Mouse (Mus musculus) liver, embryonic 12.5 days (tissue): Measurements from ENCODE around the gene Cbx7. TPM values are rescaled to one million over a fixed set of nuclear protein-coding genes. Genes with fewer than 3 reads are reported as not detected.

ENCODE experiments used
- ATAC-seq: fragments of 200-750 bp; cut with Nextera tagmentation; 2 replicates; pipeline ENCODE4 v1.8.0; 2017; ENCODE audit warnings: moderate number of reproducible peaks, mild to moderate bottlenecking, moderate library complexity
- H3K27ac ChIP-seq: fragments of 300-500 bp; sonication (generic); 2 replicates; pipeline ENCODE4 v1.5.1; 2016; ENCODE audit warnings: mild to moderate bottlenecking
- H3K27me3 ChIP-seq: fragments of 300-500 bp; sonication (generic); replicated peaks from 2 replicates; pipeline ENCODE4 v1.6.1; 2016; ENCODE audit warnings: mild to moderate bottlenecking, moderate library complexity
- H3K36me3 ChIP-seq: fragments of 300-500 bp; sonication (generic); 2 replicates; pipeline ENCODE4 v1.6.1; 2016; ENCODE audit warnings: mild to moderate bottlenecking, moderate library complexity
- H3K4me1 ChIP-seq: fragments of 300-500 bp; sonication (generic); 2 replicates; pipeline ENCODE4 v1.6.1; 2016
- H3K4me2 ChIP-seq: fragments of 300-500 bp; sonication (generic); 2 replicates; pipeline ENCODE4 v1.6.1; 2016; ENCODE audit warnings: mild to moderate bottlenecking, moderate library complexity
- H3K4me3 ChIP-seq: fragments of 300-500 bp; sonication (generic); 2 replicates; pipeline ENCODE4 v1.5.1; 2016; ENCODE audit warnings: mild to moderate bottlenecking, moderate library complexity
- H3K9ac ChIP-seq: fragments of 300-500 bp; sonication (generic); 2 replicates; pipeline ENCODE4 v1.6.1; 2016; ENCODE audit warnings: mild to moderate bottlenecking, moderate library complexity
- H3K9me3 ChIP-seq: fragments of 300-500 bp; sonication (generic); replicated peaks from 2 replicates; pipeline ENCODE4 v1.6.1; 2016; ENCODE audit warnings: mild to moderate bottlenecking, moderate library complexity
- WGBS: fragments of 180-500 bp; shearing (Covaris S2); methylation state at CpG from one replicate; pipeline ENCODE4 v1.1.7; 2016; ENCODE audit not compliant: insufficient replicate concordance; 5-methylcytosine and 5-hydroxymethylcytosine counted together
- polyA plus RNA-seq: library from polyadenylated mRNA; unstranded; fragments of >200 nt; fragmentation: Nextera tagmentation; extraction: Ambion mirVana; gene quantifications from 2 replicates; pipeline ENCODE4 v1.2.1, GENCODE M21; 2016

The Cbx7 gene
- polyA plus RNA-seq, result 1.8 and 2.0 TPM in 2 replicates

DNA sequence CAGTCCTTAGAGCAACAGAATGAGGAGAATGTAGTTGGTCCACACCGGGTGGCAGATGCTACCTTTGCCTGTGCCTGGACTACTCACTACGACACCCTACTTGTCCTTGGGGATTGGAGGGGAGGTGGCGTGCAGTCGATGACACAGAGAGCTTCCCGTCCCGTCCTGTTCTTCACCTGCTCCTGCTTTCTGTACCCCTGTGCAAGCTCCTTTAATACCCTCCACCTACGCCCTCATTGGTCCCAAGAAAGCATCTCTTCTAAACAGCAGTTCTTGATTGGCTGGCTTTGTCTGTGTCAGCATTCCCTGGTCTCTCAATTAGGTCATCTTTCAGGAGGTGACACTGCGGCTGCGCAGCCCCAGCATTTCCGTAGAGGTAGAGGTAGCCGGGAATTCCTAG, at the start of gene Cbx7:
Cbx7 (minus strand) TSS at position 180 of the 400 bp plus-strand sequence.
- ATAC-seq, result no peak
- 81% methylated on average over 11 of the region's 11 CpGs for WGBS

DNA sequence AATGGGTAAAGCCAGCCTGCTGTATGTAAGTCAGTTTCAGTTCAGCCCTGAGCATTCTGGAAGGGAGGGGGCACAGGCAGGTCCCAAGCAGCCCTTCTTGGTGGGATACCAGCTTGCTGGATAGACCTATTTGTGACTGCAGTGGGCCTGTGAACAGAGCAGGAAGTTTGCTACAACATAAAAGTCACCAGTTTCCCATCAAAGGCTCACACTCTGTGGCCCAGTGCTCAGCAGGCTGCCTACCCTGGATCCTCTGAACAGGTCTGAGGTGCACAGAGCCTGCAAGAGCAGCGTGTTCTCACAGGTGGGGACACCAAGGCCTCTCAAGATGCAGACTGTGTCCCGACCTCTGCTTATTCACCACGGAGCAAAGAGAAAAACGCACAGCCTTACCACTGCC, 49.6 kb upstream of the Cbx7 start:
- 69% methylated on average over 4 of the region's 4 CpGs for WGBS
- H3K36me3 ChIP-seq, result no peaks in the 10 kb centered on the region
- H3K9me3 ChIP-seq, result no peaks in the 10 kb centered on the region

More for the DNA sequence above, at the start of gene Cbx7:
- H3K9me3 ChIP-seq, result no peaks in the 10 kb centered on the region
- H3K4me2 ChIP-seq, result no peak within 1 kb of the TSS
- H3K4me3 ChIP-seq, result no peak within 1 kb of the TSS
- no peak within 1 kb of the TSS for H3K9ac ChIP-seq
- no peak within 1 kb of the TSS for H3K27ac ChIP-seq
- no peaks in the 10 kb centered on the region for H3K27me3 ChIP-seq
- H3K4me1 ChIP-seq, result no peaks in the 10 kb centered on the region
- H3K36me3 ChIP-seq, result no peaks in the 10 kb centered on the region

GRCm38 (mm10) chr15:80019625-80020024, 48.7 kb upstream of the Cbx7 start:
- ATAC-seq, result no peak
- no peak overlapping the region for H3K4me2 ChIP-seq
- peaks cover 43% of the 10 kb centered on the region for H3K27me3 ChIP-seq
- H3K9ac ChIP-seq, result no peak overlapping the region
- 50% methylated on average over 4 of the region's 4 CpGs for WGBS
- H3K4me1 ChIP-seq, result peaks cover 22% of the 10 kb centered on the region
- H3K9me3 ChIP-seq, result no peaks in the 10 kb centered on the region
- H3K36me3 ChIP-seq, result no peaks in the 10 kb centered on the region
- H3K27ac ChIP-seq, result no peak overlapping the region
- no peak overlapping the region for H3K4me3 ChIP-seq

More for the DNA sequence above, 49.6 kb upstream of the Cbx7 start:
- ATAC-seq, result no peak
- Histone ChIP-seq H3K4me1 (peaks cover 16% of the 10 kb centered on the region), H3K4me2 (no peak overlapping the region), H3K4me3 (no peak overlapping the region), H3K9ac (no peak overlapping the region), H3K27me3 (peaks cover 34% of the 10 kb centered on the region), H3K27ac (no peak overlapping the region)

DNA sequence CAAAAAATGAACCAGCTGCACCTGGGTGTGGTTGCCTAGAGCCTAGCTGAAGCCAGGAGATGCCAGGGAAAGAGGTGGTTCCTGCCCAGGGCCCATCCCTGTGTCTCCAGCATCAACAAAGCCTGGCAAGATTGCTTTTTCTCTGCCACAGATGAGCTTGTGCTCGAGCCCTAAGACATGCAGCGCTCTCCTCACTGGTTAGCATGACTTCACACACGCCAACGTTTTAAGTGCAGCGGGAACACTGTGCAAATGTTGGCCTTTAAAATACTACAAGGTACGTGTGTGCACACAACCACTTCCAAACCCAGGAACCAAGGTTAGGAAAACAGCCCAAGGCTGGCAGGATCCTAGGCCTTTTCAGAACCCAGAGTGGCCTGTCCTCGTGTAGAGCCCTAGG, 48.3 kb upstream of the Cbx7 start:
- Histone ChIP-seq H3K4me1 (peaks cover 18% of the 10 kb centered on the region), H3K4me2 (no peak overlapping the region), H3K9me3 (no peaks in the 10 kb centered on the region), H3K4me3 (no peak overlapping the region), H3K36me3 (no peaks in the 10 kb centered on the region), H3K27me3 (peaks cover 47% of the 10 kb centered on the region), H3K9ac (no peak overlapping the region), H3K27ac (no peak overlapping the region)
- WGBS, result 66% methylated on average over 7 of the region's 7 CpGs
- ATAC-seq, result no peak

- Histone ChIP-seq H3K4me1 (peaks cover 35% of the 10 kb centered on the region), H3K9me3 (no peaks in the 10 kb centered on the region), H3K36me3 (no peaks in the 10 kb centered on the region), H3K27me3 (peaks cover 72% of the 10 kb centered on the region), H3K4me3 (no peak overlapping the region), H3K9ac (no peak overlapping the region), H3K27ac (no peak overlapping the region), H3K4me2 (no peak overlapping the region)
- no peak for ATAC-seq
- WGBS, result 51% methylated on average over 9 of the region's 9 CpGs
Measured at GRCm38 (mm10) chr15:80016563-80017301, 45.8 kb upstream of the Cbx7 start.

- Histone ChIP-seq H3K36me3 (no peaks in the 10 kb centered on the region), H3K9ac (no peak overlapping the region), H3K4me3 (no peak overlapping the region), H3K4me2 (peak overlapping the region; percentile 79), H3K27ac (no peak overlapping the region), H3K4me1 (peaks cover 35% of the 10 kb centered on the region), H3K27me3 (peaks cover 78% of the 10 kb centered on the region), H3K9me3 (no peaks in the 10 kb centered on the region)
- WGBS, result 56% methylated on average over 7 of the region's 7 CpGs
- ATAC-seq, result no peak
Measured at GRCm38 (mm10) chr15:80015211-80015952, 44.5 kb upstream of the Cbx7 start.

GRCm38 (mm10) chr15:80014321-80015210, 43.6 kb upstream of the Cbx7 start, which contains the start of gene Pdgfb:
Gene Pdgfb, minus strand, starts transcription at chr15:80014977.
- H3K4me2 ChIP-seq, result peak within 1 kb of the TSS; percentile 79
- peak within 1 kb of the TSS; percentile 64 for H3K9ac ChIP-seq
- no peak for ATAC-seq
- H3K4me1 ChIP-seq, result peaks cover 41% of the 10 kb centered on the region
- H3K36me3 ChIP-seq, result no peaks in the 10 kb centered on the region
- H3K27me3 ChIP-seq, result peaks cover 76% of the 10 kb centered on the region
- peak within 1 kb of the TSS; percentile 58 for H3K4me3 ChIP-seq
- under 1% methylated on average over 59 of the region's 60 CpGs for WGBS
- H3K27ac ChIP-seq, result peak within 1 kb of the TSS; percentile 30; the same call in 1 of the 2 replicates
- H3K9me3 ChIP-seq, result no peaks in the 10 kb centered on the region

DNA sequence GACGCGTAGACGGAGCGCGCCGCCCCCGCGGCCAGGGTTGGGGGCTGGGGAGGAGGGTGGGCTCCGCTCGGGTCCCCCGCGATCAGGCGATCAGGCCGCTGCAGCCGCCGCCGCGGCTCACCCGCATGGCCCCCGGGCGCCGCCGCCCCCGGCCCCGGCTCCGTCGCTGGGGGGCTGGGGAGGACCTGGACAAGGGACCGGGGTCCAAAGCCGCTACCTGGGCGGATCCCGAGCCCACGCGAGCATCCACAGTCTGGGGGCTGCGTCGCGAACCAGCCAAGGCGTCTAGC, 43.1 kb upstream of the Cbx7 start:
- peak overlapping the region; percentile 64 for H3K9ac ChIP-seq

DNA sequence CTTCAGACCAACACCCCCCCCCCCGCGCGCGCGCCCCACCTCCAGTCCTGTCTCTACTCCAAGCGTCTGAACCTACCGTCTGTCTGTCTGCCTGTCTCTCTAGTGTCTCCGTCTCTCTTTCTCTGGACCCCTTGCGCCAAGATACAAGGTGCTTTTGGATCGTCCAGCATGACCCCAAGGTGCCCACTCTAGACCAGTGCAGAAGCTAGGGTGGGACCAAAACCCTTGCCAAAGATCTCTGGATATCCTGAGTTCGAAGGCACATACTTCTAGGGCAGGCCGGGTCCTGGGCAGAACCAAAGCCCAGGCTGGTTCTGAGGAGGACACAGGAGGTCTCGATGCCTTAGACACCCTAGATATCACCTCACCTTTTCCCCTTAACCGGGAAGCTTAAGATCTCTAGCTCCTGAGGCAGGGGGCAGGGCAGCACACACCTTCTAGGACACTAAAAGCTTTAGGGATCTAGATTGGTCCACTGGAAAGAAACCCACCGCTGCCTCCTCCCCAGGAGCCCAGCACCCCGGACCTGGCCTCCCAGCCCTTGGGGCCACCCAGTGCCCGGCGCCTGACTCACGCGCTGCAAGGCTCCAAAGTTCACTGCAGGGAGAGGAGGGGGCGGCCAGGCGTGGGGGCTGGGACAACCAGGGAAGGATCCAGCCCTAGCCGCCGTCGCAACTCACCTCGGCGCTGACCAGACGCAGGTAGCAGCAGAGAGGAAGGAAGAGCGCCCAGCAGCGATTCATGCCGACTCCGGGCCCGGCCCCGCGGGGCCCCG, 42.5 kb upstream of the Cbx7 start:
- ATAC-seq, result no peak; the same call in 1 of the 2 replicates
- Histone ChIP-seq H3K36me3 (no peaks in the 10 kb centered on the region), H3K9me3 (no peaks in the 10 kb centered on the region), H3K27me3 (peaks cover 75% of the 10 kb centered on the region), H3K9ac (peak overlapping the region; percentile 64), H3K4me3 (peak overlapping the region; percentile 58), H3K27ac (peak overlapping the region; percentile 6; the same call in 1 of the 2 replicates), H3K4me2 (peak overlapping the region; percentile 79), H3K4me1 (peaks cover 41% of the 10 kb centered on the region)
- WGBS, result 1% methylated on average over 36 of the region's 36 CpGs

More for the DNA sequence above, 43.1 kb upstream of the Cbx7 start:
- peaks cover 41% of the 10 kb centered on the region for H3K4me1 ChIP-seq
- peak overlapping the region; percentile 79 for H3K4me2 ChIP-seq
- H3K4me3 ChIP-seq, result peak overlapping the region; percentile 58
- H3K36me3 ChIP-seq, result no peaks in the 10 kb centered on the region
- peaks cover 75% of the 10 kb centered on the region for H3K27me3 ChIP-seq
- no peak for ATAC-seq
- H3K27ac ChIP-seq, result peak overlapping the region; percentile 30; the same call in 1 of the 2 replicates
- H3K9me3 ChIP-seq, result no peaks in the 10 kb centered on the region
- WGBS, result under 1% methylated on average over 37 of the region's 37 CpGs

- H3K4me2 ChIP-seq, result peak overlapping the region; percentile 79
- no peaks in the 10 kb centered on the region for H3K9me3 ChIP-seq
- H3K4me1 ChIP-seq, result peaks cover 41% of the 10 kb centered on the region
- H3K9ac ChIP-seq, result peak overlapping the region; percentile 64
- H3K4me3 ChIP-seq, result peak overlapping the region; percentile 58
- H3K27ac ChIP-seq, result peak overlapping the region; percentile 30
- 1% methylated on average over 56 of the region's 60 CpGs for WGBS
- H3K36me3 ChIP-seq, result no peaks in the 10 kb centered on the region
- H3K27me3 ChIP-seq, result peaks cover 75% of the 10 kb centered on the region
- peak; percentile 22; the same call in 1 of the 2 replicates for ATAC-seq
Measured at GRCm38 (mm10) chr15:80012527-80013201, 41.7 kb upstream of the Cbx7 start.
